Mouse (Mus musculus) megakaryocyte, embryonic 14.5 days (primary cell): ENCODE results near the gene Ccdc47.

ENCODE experiments used
- FLI1 ChIP-seq: IDR thresholded peaks from 2 replicates; pipeline ENCODE4 v1.6.1; 2012; ENCODE audit warnings: low read length, inconsistent platforms, mixed read lengths
- GATA1 ChIP-seq: IDR thresholded peaks from 3 replicates; pipeline ENCODE4 v1.6.1; 2012; ENCODE audit warnings: mixed read lengths, low read length, inconsistent platforms, borderline replicate concordance

GRCm38 (mm10) chr11:106151219-106151618 lies 64.9 kb downstream of the Ccdc47 start:
- TF ChIP-seq GATA1 (no peak), FLI1 (no peak)
